Mouse (Mus musculus) embryonic facial prominence, embryonic 11.5 days (tissue): ENCODE data around the gene D6Ertd527e. TPM values are rescaled to one million over a fixed set of nuclear protein-coding genes. Genes with fewer than 3 reads are reported as not detected.
A peak's percentile ranks its signal among the peaks of the same experiment; 100 is the strongest.

Source experiments
- ATAC-seq: fragments of 200-750 bp; cut with Nextera tagmentation; replicated peaks from 2 replicates; pipeline ENCODE4 v1.8.0; 2017; ENCODE audit warnings: low read depth; ENCODE audit not compliant: insufficient number of reproducible peaks, low FRiP score, low TSS enrichment
- DNase-seq: peaks from one replicate; pipeline ENCODE4 v3.0.0-alpha.2; 2015; ENCODE audit warnings: low spot score
- H3K27ac ChIP-seq: fragments of 300-500 bp; sonication (generic); replicated peaks from 2 replicates; pipeline ENCODE4 v1.5.1; 2014; ENCODE audit warnings: mild to moderate bottlenecking, low read depth, low read length, control low read depth
- H3K27me3 ChIP-seq: fragments of 300-500 bp; sonication (generic); 2 replicates; pipeline ENCODE4 v1.6.1; 2014; ENCODE audit warnings: mild to moderate bottlenecking, low read length, moderate library complexity, mixed read lengths; ENCODE audit not compliant: control insufficient read depth, insufficient read depth
- H3K36me3 ChIP-seq: fragments of 300-500 bp; sonication (generic); replicated peaks from 2 replicates; pipeline ENCODE4 v1.6.1; 2014; ENCODE audit warnings: low read depth, mild to moderate bottlenecking, low read length, moderate library complexity, mixed read lengths; ENCODE audit not compliant: control insufficient read depth, insufficient read depth
- H3K4me1 ChIP-seq: fragments of 300-500 bp; sonication (generic); 2 replicates; pipeline ENCODE4 v1.6.1; 2014; ENCODE audit warnings: low read length, mixed read lengths; ENCODE audit not compliant: control insufficient read depth, insufficient read depth
- H3K4me2 ChIP-seq: fragments of 300-500 bp; sonication (generic); 2 replicates; pipeline ENCODE4 v1.6.1; 2014; ENCODE audit warnings: low read depth, mild to moderate bottlenecking, control low read depth, low read length, moderate library complexity
- H3K4me3 ChIP-seq: fragments of 300-500 bp; sonication (generic); 2 replicates; pipeline ENCODE4 v1.5.1; 2014; ENCODE audit warnings: low read depth, low read length, control low read depth
- H3K9ac ChIP-seq: fragments of 300-500 bp; sonication (generic); replicated peaks from 2 replicates; pipeline ENCODE4 v1.6.1; 2014; ENCODE audit warnings: mild to moderate bottlenecking, control low read depth, low read length
- H3K9me3 ChIP-seq: fragments of 300-500 bp; sonication (generic); replicated peaks from 2 replicates; pipeline ENCODE4 v1.6.1; 2016; ENCODE audit warnings: mild to moderate bottlenecking, low read length, inconsistent platforms, mixed read lengths; ENCODE audit not compliant: control insufficient read depth
- WGBS: fragments of 180-500 bp; shearing (Covaris S2); extraction: QIAGEN DNeasy Blood & Tissue Kit; methylation state at CpG from one replicate; pipeline ENCODE4 v1.1.7; 2014; 5-methylcytosine and 5-hydroxymethylcytosine counted together
- polyA plus RNA-seq: library from polyadenylated mRNA; unstranded; fragments of >200 nt; fragmentation: Nextera tagmentation; extraction: Ambion mirVana; gene quantifications from 2 replicates; pipeline ENCODE4 v1.2.1, GENCODE M21; 2014

D6Ertd527e gene
- polyA plus RNA-seq, 1 experiment from 2014 or later = 0.32 TPM

DNA sequence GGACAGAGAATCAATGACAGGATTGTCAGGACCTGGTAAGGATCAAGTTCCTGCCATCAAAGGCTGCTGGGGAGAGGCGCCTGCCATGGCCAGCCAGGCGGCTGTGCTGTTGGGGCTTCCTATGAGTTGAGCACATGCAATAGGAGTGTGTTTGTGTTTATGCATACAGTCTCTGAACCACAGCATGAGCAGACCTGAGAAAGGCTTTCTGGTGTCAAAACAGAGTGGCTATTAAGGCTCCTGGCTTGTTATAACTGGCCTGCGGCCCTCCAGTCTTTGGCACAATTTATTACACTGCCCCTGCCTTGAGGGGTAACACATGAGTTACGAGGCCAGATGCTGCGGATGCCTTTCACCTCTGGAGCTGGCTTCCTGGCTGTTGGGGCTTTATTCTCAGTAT is 55.6 kb downstream of the D6Ertd527e start:
- H3K4me3 ChIP-seq = no peak overlapping the region
- no peak overlapping the region for H3K27ac ChIP-seq
- H3K9ac ChIP-seq = no peak overlapping the region
- 84% methylated on average over 5 of the region's 5 CpGs for WGBS
- no peak overlapping the region for H3K4me2 ChIP-seq
- ATAC-seq (no peak), DNase-seq (no peak)
- H3K9me3 ChIP-seq = no peaks in the 10 kb centered on the region
- H3K4me1 ChIP-seq = no peaks in the 10 kb centered on the region
- no peaks in the 10 kb centered on the region for H3K36me3 ChIP-seq
- no peaks in the 10 kb centered on the region for H3K27me3 ChIP-seq

DNA sequence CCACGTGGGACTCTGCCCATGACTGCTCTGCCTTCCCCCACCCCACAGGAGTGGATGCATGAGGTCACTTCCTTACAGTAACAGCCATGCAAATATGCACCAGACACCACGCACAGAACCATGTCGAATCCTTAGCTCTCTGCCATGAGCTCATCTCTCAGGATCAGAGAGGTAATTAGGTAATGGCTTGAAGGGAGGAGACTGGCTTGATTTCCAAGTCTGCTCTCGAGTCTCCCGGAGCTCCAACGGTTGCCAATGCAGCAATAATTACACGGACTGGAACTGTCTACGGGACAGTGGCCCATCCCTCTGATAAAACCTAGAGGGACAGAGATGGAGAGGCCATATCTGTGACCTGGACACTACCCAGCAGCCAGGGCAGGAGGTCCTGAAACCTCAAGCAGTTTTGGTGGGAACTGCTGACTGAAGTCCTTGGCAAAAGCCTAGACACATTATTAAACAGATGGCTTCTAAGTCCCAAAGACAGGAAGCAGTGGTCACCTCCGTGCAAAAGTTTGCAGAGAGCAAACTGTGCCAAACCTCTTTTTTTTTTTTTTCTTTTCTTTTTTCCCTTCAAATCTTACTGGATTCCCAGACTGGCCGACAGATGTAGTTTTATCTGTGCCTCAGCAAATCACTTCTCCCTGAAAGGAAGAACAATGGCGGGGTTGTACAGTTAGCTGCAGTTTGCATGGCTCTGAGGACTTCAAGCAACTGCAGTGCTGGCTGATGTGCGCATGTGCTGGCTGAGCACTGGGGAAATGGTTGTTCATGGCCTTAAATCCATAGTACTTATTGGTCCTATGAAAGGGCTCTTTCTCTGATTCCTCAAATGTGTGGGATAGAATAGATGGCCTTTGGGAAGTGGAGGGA is 57.1 kb downstream of the D6Ertd527e start:
- H3K4me2 ChIP-seq = no peak overlapping the region; the same call in 1 of the 2 replicates
- H3K36me3 ChIP-seq = no peaks in the 10 kb centered on the region
- H3K4me1 ChIP-seq = no peaks in the 10 kb centered on the region
- DNase-seq = peak; percentile 57
- H3K9ac ChIP-seq = no peak overlapping the region
- no peaks in the 10 kb centered on the region for H3K27me3 ChIP-seq
- no peak; the same call in 1 of the 2 replicates for ATAC-seq
- 56% methylated on average over 12 of the region's 12 CpGs for WGBS
- no peak overlapping the region for H3K4me3 ChIP-seq
- H3K9me3 ChIP-seq = no peaks in the 10 kb centered on the region
- 0 out of 2 replicates have a peak overlapping the region, but pooled peaks have one; percentile 25 for H3K27ac ChIP-seq

Other genes with a start within 250 kb of the D6Ertd527e start
- 104 TPM in 2 replicates for gene Nfu1, start 95.5 kb upstream of the D6Ertd527e start, polyA plus RNA-seq
- 16.2 and 20.0 TPM in 2 replicates for gene Gfpt1, start 61.9 kb upstream of the D6Ertd527e start, polyA plus RNA-seq
- 10.3 TPM in 2 replicates for gene Antxr1, start 231.1 kb downstream of the D6Ertd527e start, polyA plus RNA-seq
- gene Gkn1, start 246.2 kb downstream of the D6Ertd527e start, polyA plus RNA-seq = not detected in 2 replicates